Mouse (Mus musculus): ENCODE results near the gene Abca13. TPM values are rescaled to one million over a fixed set of nuclear protein-coding genes. Genes with fewer than 3 reads are reported as not detected.
A peak's percentile ranks its signal among the peaks of the same experiment; 100 is the strongest.
"Not testable (repeated sequence)": the region's sequence is repeated elsewhere in the genome, so short reads cannot be mapped to it uniquely, and the experiment has no call there.

Gene Abca13
- polyA plus RNA-seq, 1 experiment from 2014 or later = 0.08 TPM

- no peaks in the 10 kb centered on the region for H3K4me1 ChIP-seq (ENCODE audit: control insufficient read depth, insufficient read depth, low read length)
- H3K27me3 ChIP-seq (ENCODE audit: control insufficient read depth, insufficient read depth, low read length) = no peaks in the 10 kb centered on the region
- H3K36me3 ChIP-seq (replicated peaks; ENCODE audit: control insufficient read depth, insufficient read depth, low read depth, low read length) = no peaks in the 10 kb centered on the region
- H3K9me3 ChIP-seq (replicated peaks; ENCODE audit: control insufficient read depth, low read length) = no peaks in the 10 kb centered on the region
- H3K4me2 ChIP-seq (ENCODE audit: low read depth, low read length) = no peak overlapping the region
- DNase-seq (ENCODE audit: low spot score) = no peak
- WGBS = 76% methylated on average over 1 of the region's 1 CpGs
- no peak overlapping the region for H3K4me3 ChIP-seq (ENCODE audit: low read depth, low read length)
- no peak overlapping the region for H3K9ac ChIP-seq (replicated peaks; ENCODE audit: low read length)
- ATAC-seq (replicated peaks; ENCODE audit: insufficient number of reproducible peaks, low FRiP score, low TSS enrichment, low read depth) = no peak
- no peak overlapping the region for H3K27ac ChIP-seq (replicated peaks; ENCODE audit: low read depth, low read length)
Measured at GRCm38 (mm10) chr11:9181477-9181876, 10.3 kb upstream of the Abca13 start.

GRCm38 (mm10) chr11:9189471-9189870, 2.3 kb upstream of the Abca13 start:
- not testable (repeated sequence) for H3K4me3 ChIP-seq (ENCODE audit: low read depth, low read length); ATAC-seq (replicated peaks; ENCODE audit: insufficient number of reproducible peaks, low FRiP score, low TSS enrichment, low read depth); DNase-seq (ENCODE audit: low spot score); H3K36me3 ChIP-seq (replicated peaks; ENCODE audit: control insufficient read depth, insufficient read depth, low read depth, low read length); H3K27me3 ChIP-seq (ENCODE audit: control insufficient read depth, insufficient read depth, low read length); H3K9me3 ChIP-seq (replicated peaks; ENCODE audit: control insufficient read depth, low read length); H3K4me1 ChIP-seq (ENCODE audit: control insufficient read depth, insufficient read depth, low read length); H3K27ac ChIP-seq (replicated peaks; ENCODE audit: low read depth, low read length); H3K4me2 ChIP-seq (ENCODE audit: low read depth, low read length); H3K9ac ChIP-seq (replicated peaks; ENCODE audit: low read length)

DNA sequence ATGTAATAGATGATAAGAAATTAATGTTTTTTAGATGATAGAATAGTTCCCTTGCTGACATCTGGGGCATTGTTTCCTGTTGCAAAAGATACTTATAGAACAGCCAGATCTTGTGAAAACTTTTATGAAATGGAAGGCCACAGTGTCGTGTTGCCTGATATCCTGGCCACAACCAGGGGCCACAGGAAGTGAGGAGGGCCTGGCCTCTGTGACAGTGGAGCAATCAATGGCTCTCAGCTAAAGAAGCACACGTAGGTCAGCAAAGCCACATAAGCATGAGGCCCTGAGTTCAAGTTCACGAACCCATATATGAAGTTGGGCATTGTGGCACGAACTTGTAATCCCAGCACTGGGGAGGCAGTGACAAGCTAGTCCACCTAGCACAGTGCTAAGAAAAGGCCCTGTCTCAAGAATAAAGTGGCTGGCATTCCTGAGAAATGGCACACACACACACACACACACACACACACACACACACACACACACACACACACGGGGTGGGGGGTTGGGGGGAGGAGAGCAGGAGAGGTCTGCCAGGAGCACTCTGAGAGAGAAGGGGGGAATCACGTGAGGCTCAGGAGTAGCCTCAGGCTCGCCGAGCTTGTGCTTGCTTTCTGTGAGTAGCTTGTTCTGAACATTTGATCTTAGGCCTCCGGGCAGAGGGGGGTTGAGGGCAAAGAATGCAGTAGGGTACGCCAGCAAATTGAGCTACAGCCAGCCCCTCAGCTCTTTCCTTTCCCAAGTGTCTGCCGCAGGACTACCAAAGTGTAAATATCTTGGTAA, 779 bp upstream of the Abca13 start:
- WGBS = 29% methylated on average over 11 of the region's 11 CpGs
- H3K36me3 ChIP-seq (replicated peaks; ENCODE audit: control insufficient read depth, insufficient read depth, low read depth, low read length) = no peaks in the 10 kb centered on the region
- no peaks in the 10 kb centered on the region for H3K4me1 ChIP-seq (ENCODE audit: control insufficient read depth, insufficient read depth, low read length)
- H3K27me3 ChIP-seq (ENCODE audit: control insufficient read depth, insufficient read depth, low read length) = no peaks in the 10 kb centered on the region
- DNase-seq (ENCODE audit: low spot score) (peak; percentile 82), ATAC-seq (replicated peaks; ENCODE audit: insufficient number of reproducible peaks, low FRiP score, low TSS enrichment, low read depth) (peak; percentile 82)
- H3K9ac ChIP-seq (replicated peaks; ENCODE audit: low read length) = no peak overlapping the region
- no peak overlapping the region for H3K27ac ChIP-seq (replicated peaks; ENCODE audit: low read depth, low read length)
- H3K4me3 ChIP-seq (ENCODE audit: low read depth, low read length) = no peak overlapping the region
- H3K4me2 ChIP-seq (ENCODE audit: low read depth, low read length) = no peak overlapping the region
- no peaks in the 10 kb centered on the region for H3K9me3 ChIP-seq (replicated peaks; ENCODE audit: control insufficient read depth, low read length)

DNA sequence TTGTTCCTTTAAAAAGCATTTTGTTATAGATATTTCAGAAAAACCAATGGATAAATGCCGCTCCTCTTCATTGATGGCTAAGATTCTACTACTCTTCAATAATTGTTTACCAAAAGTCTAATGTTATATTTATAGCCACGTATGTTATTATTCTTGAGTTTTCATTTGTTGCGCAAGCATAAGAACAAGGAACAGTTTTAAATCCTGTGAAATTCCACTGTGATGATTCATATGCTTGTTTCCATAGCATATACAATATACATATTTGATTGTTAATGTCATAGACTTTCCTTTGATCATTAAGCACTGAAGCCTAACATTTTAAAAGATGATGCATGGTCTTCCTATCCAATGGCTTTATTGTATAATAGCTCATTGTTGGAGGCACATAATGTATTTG, 3.1 kb downstream of the Abca13 start:
- Histone ChIP-seq H3K27me3 (ENCODE audit: control insufficient read depth, insufficient read depth, low read length) (no peaks in the 10 kb centered on the region), H3K27ac (replicated peaks; ENCODE audit: low read depth, low read length) (no peak overlapping the region), H3K4me3 (ENCODE audit: low read depth, low read length) (no peak overlapping the region), H3K9ac (replicated peaks; ENCODE audit: low read length) (no peak overlapping the region), H3K4me1 (ENCODE audit: control insufficient read depth, insufficient read depth, low read length) (no peaks in the 10 kb centered on the region), H3K36me3 (replicated peaks; ENCODE audit: control insufficient read depth, insufficient read depth, low read depth, low read length) (no peaks in the 10 kb centered on the region), H3K9me3 (replicated peaks; ENCODE audit: control insufficient read depth, low read length) (no peaks in the 10 kb centered on the region), H3K4me2 (ENCODE audit: low read depth, low read length) (no peak overlapping the region)
- ATAC-seq (replicated peaks; ENCODE audit: insufficient number of reproducible peaks, low FRiP score, low TSS enrichment, low read depth) (no peak), DNase-seq (ENCODE audit: low spot score) (no peak)
- 92% methylated on average over 3 of the region's 3 CpGs for WGBS

- no peak overlapping the region for H3K27ac ChIP-seq (replicated peaks; ENCODE audit: low read depth, low read length)
- H3K9me3 ChIP-seq (replicated peaks; ENCODE audit: control insufficient read depth, low read length) = no peaks in the 10 kb centered on the region
- WGBS = 64% methylated on average over 2 of the region's 2 CpGs
Measured at GRCm38 (mm10) chr11:9199868-9200267, 8.1 kb downstream of the Abca13 start.

DNA sequence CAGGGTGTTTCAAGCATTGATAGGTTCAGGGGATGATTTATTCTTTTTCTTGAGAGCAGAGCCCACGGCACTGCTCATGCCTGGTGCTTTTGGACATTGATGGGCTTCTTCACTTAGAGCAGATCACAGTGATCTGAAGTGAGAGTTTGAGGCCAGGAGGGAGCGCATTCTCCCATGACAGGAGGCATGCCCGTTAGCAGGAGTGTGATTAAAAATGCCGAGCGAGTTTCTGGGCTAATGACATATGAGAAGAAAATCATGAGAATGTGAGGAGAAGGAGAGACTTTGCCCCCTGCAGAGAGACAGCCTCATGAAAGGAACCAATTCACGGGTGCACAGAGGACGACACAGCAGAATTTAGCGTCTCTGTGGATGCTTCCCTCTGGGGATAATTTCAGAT, 19.0 kb downstream of the Abca13 start:
- 45% methylated on average over 8 of the region's 8 CpGs for WGBS

More at GRCm38 (mm10) chr11:9199868-9200267, 8.1 kb downstream of the Abca13 start:
- Histone ChIP-seq H3K9ac (replicated peaks; ENCODE audit: low read length) (no peak overlapping the region), H3K27me3 (ENCODE audit: control insufficient read depth, insufficient read depth, low read length) (no peaks in the 10 kb centered on the region), H3K36me3 (replicated peaks; ENCODE audit: control insufficient read depth, insufficient read depth, low read depth, low read length) (no peaks in the 10 kb centered on the region), H3K4me1 (ENCODE audit: control insufficient read depth, insufficient read depth, low read length) (no peaks in the 10 kb centered on the region), H3K4me3 (ENCODE audit: low read depth, low read length) (no peak overlapping the region), H3K4me2 (ENCODE audit: low read depth, low read length) (no peak overlapping the region)
- ATAC-seq (replicated peaks; ENCODE audit: insufficient number of reproducible peaks, low FRiP score, low TSS enrichment, low read depth) (no peak), DNase-seq (ENCODE audit: low spot score) (no peak)

GRCm38 (mm10) chr11:9213580-9213979, 21.8 kb downstream of the Abca13 start:
- Histone ChIP-seq H3K36me3 (replicated peaks; ENCODE audit: control insufficient read depth, insufficient read depth, low read depth, low read length) (no peaks in the 10 kb centered on the region), H3K4me2 (ENCODE audit: low read depth, low read length) (no peak overlapping the region), H3K9ac (replicated peaks; ENCODE audit: low read length) (no peak overlapping the region), H3K4me3 (ENCODE audit: low read depth, low read length) (no peak overlapping the region), H3K4me1 (ENCODE audit: control insufficient read depth, insufficient read depth, low read length) (no peaks in the 10 kb centered on the region), H3K27ac (replicated peaks; ENCODE audit: low read depth, low read length) (no peak overlapping the region), H3K27me3 (ENCODE audit: control insufficient read depth, insufficient read depth, low read length) (no peaks in the 10 kb centered on the region), H3K9me3 (replicated peaks; ENCODE audit: control insufficient read depth, low read length) (no peaks in the 10 kb centered on the region)
- 89% methylated on average over 9 of the region's 9 CpGs for WGBS
- no peak for ATAC-seq (replicated peaks; ENCODE audit: insufficient number of reproducible peaks, low FRiP score, low TSS enrichment, low read depth)
- DNase-seq (ENCODE audit: low spot score) = no peak

More for the DNA sequence above, 19.0 kb downstream of the Abca13 start:
- Histone ChIP-seq H3K27me3 (ENCODE audit: control insufficient read depth, insufficient read depth, low read length) (no peaks in the 10 kb centered on the region), H3K4me1 (ENCODE audit: control insufficient read depth, insufficient read depth, low read length) (no peaks in the 10 kb centered on the region), H3K4me3 (ENCODE audit: low read depth, low read length) (no peak overlapping the region), H3K27ac (replicated peaks; ENCODE audit: low read depth, low read length) (no peak overlapping the region), H3K36me3 (replicated peaks; ENCODE audit: control insufficient read depth, insufficient read depth, low read depth, low read length) (no peaks in the 10 kb centered on the region), H3K9me3 (replicated peaks; ENCODE audit: control insufficient read depth, low read length) (no peaks in the 10 kb centered on the region), H3K4me2 (ENCODE audit: low read depth, low read length) (no peak overlapping the region), H3K9ac (replicated peaks; ENCODE audit: low read length) (no peak overlapping the region)
- DNase-seq (ENCODE audit: low spot score) (no peak), ATAC-seq (replicated peaks; ENCODE audit: insufficient number of reproducible peaks, low FRiP score, low TSS enrichment, low read depth) (no peak)

DNA sequence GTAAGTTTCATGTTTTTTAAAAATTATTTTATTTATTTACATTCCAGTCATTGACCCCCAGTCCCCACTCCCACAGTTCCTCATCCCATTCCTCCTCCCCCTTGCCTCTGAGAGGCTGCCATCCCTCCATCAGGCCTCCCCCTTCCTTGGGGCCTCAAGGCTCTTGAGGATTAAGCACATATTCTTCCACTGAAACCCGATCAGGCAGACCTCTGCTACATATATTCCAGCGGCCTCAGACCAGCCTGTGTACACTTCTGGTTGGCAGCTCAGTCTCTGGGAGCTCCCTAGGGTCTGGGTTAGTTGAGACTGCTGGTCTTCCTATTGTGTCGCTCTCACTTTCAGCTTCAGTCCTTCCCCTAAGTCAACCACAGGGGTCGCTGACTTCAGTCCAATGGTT, 24.5 kb downstream of the Abca13 start:
- H3K9ac ChIP-seq (replicated peaks; ENCODE audit: low read length) = no peak overlapping the region
- H3K27me3 ChIP-seq (ENCODE audit: control insufficient read depth, insufficient read depth, low read length) = no peaks in the 10 kb centered on the region
- no peak overlapping the region for H3K4me2 ChIP-seq (ENCODE audit: low read depth, low read length)
- H3K36me3 ChIP-seq (replicated peaks; ENCODE audit: control insufficient read depth, insufficient read depth, low read depth, low read length) = no peaks in the 10 kb centered on the region
- DNase-seq (ENCODE audit: low spot score) (peak; percentile 56), ATAC-seq (replicated peaks; ENCODE audit: insufficient number of reproducible peaks, low FRiP score, low TSS enrichment, low read depth) (peak; percentile 90)
- no peaks in the 10 kb centered on the region for H3K4me1 ChIP-seq (ENCODE audit: control insufficient read depth, insufficient read depth, low read length)
- 24% methylated on average over 4 of the region's 4 CpGs for WGBS
- H3K27ac ChIP-seq (replicated peaks; ENCODE audit: low read depth, low read length) = no peak overlapping the region
- H3K4me3 ChIP-seq (ENCODE audit: low read depth, low read length) = no peak overlapping the region
- no peaks in the 10 kb centered on the region for H3K9me3 ChIP-seq (replicated peaks; ENCODE audit: control insufficient read depth, low read length)
